Mouse (Mus musculus): Measurements from ENCODE around the gene Mark2. TPM values are rescaled to one million over a fixed set of nuclear protein-coding genes. Genes with fewer than 3 reads are reported as not detected.

Mark2 gene
- polyA plus RNA-seq (2012): 233 and 236 TPM in 2 replicates

GRCm38 (mm10) chr19:7341512-7342397, at the start of gene Mark2:
TSS of gene Mark2 (minus strand) at chr19:7341860.

GRCm38 (mm10) chr19:7382903-7383865, 41.5 kb upstream of the Mark2 start, which contains the start of gene Spindoc:
TSS of gene Spindoc (minus strand) at chr19:7382994.

GRCm38 (mm10) chr19:7267091-7267741, 74.4 kb downstream of the Mark2 start, which contains the start of gene Rcor2:
TSS of gene Rcor2 (plus strand) at chr19:7267325.

GRCm38 (mm10) chr19:7240782-7241690, 100.6 kb downstream of the Mark2 start, which contains the start of gene Naa40:
TSS of gene Naa40 (minus strand) at chr19:7241183.

Other genes with a start within 250 kb of the Mark2 start
- gene Flrt1, start 236.1 kb downstream of the Mark2 start, polyA plus RNA-seq (2012): 0.02 TPM in 1 of 2 replicates, not detected in the other
- 113 and 121 TPM in 2 replicates for gene Otub1, start 135.5 kb downstream of the Mark2 start, polyA plus RNA-seq (2012)
- 338 and 372 TPM in 2 replicates for gene Cox8a, start 124.2 kb downstream of the Mark2 start, polyA plus RNA-seq (2012)
- gene Naa40, start 100.7 kb downstream of the Mark2 start, polyA plus RNA-seq (2012): 36.6 and 37.8 TPM in 2 replicates
- gene Rcor2, start 74.5 kb downstream of the Mark2 start, polyA plus RNA-seq (2012): 26.1 and 39.6 TPM in 2 replicates
- 21.0 and 30.0 TPM in 2 replicates for gene Spindoc, start 41.1 kb upstream of the Mark2 start, polyA plus RNA-seq (2012)
- 26.7 and 45.2 TPM in 2 replicates for gene 2700081O15Rik, start 75.8 kb upstream of the Mark2 start, polyA plus RNA-seq (2012)
- 38.9 and 51.5 TPM in 2 replicates for gene Rtn3, start 141.4 kb upstream of the Mark2 start, polyA plus RNA-seq (2012)
- 4.1 and 5.3 TPM in 2 replicates for gene Atl3, start 152.2 kb upstream of the Mark2 start, polyA plus RNA-seq (2012)
- 2.3 and 3.2 TPM in 2 replicates for gene Pla2g16, start 215.6 kb upstream of the Mark2 start, polyA plus RNA-seq (2012)

All from megakaryocyte-erythroid progenitor cell, adult 5 weeks (primary cell).